Mouse (Mus musculus) adrenal gland, adult 8-10 months (tissue): ENCODE measurements around the gene Dab2. TPM values are rescaled to one million over a fixed set of nuclear protein-coding genes. Genes with fewer than 3 reads are reported as not detected.

ENCODE experiments used
- DNase-seq: peaks from one replicate; pipeline ENCODE4 v3.0.0; 2022
- total RNA-seq, 4 experiments: library from RNA; stranded (reverse); gene quantifications; 2 replicates each; pipeline ENCODE4 v1.2.4; 2022

Dab2 gene
- total RNA-seq: 100 to 1,000 TPM; 433 to 532 (median 460) TPM

GRCm38 (mm10) chr15:6299554-6299953 is at the start of gene Dab2:
Gene Dab2, plus strand, starts transcription at chr15:6299788.
- no peak for DNase-seq

GRCm38 (mm10) chr15:6253471-6253870 is 46.1 kb upstream of the Dab2 start:
- DNase-seq: no peak

- DNase-seq: no peak
Observed at GRCm38 (mm10) chr15:6254383-6254782, 45.2 kb upstream of the Dab2 start.

DNA sequence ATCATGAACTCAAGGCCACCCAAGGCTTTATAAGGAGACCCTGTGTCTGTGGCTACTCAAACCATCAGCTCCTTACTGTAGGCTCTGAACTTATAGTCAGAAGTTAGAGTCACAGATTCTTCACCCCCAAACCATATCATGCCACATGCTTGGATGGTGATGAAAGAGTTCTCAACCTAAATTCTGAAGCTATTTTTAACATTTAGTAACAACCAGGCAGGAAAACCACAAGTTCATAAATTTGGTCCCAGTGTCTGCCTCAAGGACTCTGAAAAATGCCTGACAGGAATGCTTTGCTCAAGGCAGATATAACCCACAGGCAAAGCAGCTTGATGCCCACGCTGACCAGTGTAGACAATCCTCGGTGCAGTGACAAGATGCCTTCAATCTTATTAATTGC is 42.5 kb upstream of the Dab2 start:
- DNase-seq: no peak

- DNase-seq: no peak
Observed at GRCm38 (mm10) chr15:6259957-6260740, 39.4 kb upstream of the Dab2 start.

- DNase-seq: no peak
Observed at GRCm38 (mm10) chr15:6260741-6261430, 38.7 kb upstream of the Dab2 start.

DNA sequence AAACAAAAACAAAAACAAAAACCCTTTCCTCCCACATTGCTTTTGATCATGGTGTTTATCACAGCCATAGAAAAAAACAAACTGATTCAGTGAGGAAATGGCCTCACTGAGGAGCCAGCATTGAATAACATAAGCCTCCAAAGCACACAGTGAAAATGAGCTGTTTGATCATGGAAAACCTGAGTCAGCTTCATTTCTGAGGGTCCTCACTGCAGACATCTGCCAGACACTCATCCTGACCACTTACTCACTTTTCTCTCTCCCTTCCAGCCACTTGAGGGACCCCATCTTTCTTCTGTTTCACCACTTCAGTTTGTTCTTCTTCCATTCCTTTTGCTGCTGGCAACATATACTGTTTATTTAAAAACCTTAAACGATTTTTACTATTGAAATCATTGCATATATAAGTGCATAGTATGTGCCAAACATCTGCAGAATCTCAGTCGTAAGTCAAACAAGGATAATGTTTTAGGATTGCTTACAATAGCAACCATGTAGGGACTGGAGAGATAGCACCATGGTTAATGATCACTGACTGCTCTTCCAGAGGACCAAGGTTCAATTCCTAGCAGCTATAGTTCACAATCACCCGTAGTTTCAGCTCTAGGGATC is 32.3 kb upstream of the Dab2 start:
- DNase-seq: no peak

DNA sequence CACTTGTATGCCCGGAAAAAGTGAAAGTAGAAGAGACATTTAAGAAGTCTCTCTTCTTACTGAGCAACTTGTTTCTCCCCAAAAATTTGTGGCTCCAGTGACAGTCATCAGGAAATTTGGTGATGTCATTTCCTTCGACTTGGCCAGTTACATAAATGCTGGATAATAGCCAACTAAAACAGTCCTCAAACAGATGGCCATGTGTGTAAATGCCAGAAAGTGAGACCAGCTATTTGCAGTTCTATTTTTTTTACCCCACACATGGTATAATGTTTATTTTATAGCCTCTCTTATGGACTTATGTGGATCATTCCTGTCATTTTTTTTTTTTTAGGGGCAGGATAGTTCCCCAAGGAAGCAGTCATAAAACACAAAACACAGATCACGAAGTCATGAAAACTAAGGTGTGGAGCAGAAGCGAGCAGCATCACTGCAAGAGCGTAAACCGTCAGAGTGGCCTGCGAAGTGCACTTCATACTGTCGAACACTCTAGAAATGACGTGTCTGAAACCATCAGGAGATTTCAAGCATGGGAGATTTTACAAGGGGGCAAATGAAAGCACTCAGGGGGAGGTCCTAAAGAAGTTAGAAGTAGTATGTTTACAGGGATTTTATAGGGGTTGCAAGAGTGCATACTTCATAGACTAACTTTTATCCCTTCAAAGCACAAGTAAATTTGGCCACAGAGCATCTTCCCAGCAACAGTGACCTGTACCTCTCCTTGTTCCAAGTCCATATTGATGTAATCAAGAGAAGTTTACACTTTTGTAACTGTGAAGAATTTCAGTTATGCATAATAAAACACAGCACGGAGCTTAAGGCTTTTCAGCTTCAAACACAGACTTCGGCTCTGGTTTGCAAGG is 20.8 kb upstream of the Dab2 start:
- DNase-seq: no peak

- DNase-seq: no peak
Observed at GRCm38 (mm10) chr15:6280021-6280451, 19.6 kb upstream of the Dab2 start.

DNA sequence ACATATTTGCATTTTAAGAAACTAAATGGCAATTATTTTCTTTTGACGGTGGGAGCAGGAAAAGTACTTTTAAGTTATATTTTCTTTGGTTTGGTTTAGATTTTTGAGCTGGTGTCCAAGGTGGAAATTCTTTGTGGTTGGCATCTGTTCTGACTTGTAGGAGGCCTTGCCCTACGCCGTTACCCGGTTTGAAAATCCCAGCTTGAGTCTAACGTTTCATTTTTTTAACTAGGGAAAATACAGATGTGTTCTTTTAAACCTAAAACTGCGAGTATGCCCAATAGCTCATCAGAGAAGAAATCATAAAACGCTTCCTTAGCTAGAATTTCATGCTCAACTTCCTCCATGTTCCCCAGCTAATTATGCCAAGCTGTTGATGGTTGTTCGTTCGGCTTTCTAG is 16.3 kb upstream of the Dab2 start:
- DNase-seq: no peak

GRCm38 (mm10) chr15:6296071-6296470 is 3.5 kb upstream of the Dab2 start:
- no peak for DNase-seq

GRCm38 (mm10) chr15:6298726-6299125 is 862 bp upstream of the Dab2 start:
- no peak for DNase-seq

DNA sequence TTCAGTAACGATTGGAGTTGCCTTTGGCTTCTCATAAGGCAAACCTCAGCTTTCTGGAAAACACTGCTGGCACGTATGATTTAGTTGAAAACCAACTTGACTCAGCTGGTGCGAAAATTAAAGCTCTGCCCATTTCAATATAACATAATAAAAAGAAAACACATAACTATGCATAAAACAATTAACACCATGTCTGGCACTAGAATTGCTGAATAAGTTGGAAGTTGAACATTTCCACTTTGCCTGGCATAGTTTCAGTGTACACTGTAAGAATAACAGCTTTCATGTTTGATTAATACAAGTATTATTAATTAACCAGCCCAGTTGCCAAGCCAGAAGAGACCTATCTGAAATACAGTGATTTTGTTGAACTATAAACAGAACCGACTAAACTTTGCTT is 2.6 kb downstream of the Dab2 start:
- no peak for DNase-seq

- DNase-seq: no peak
Observed at GRCm38 (mm10) chr15:6303822-6304221, 4.2 kb downstream of the Dab2 start.

GRCm38 (mm10) chr15:6309633-6310032 is 10.0 kb downstream of the Dab2 start:
- no peak for DNase-seq

DNA sequence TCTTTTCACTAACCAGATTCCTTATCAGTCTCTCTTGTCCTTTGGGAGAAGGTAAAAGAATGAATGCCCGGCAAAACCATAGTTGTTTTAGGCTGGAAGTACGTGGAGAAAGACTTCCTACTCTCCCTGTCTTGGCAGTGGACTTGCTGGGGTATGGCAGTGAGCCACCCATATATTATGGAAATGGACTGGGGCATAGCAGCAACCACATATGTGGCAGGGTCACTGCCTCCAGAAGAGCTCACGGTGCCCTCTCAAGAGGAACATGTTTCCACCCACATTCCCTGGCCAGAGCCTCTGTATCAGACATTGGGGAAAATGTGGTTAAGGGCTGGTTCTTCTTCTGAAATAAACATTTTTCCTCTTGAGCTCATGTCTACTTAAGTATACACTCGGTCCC is 10.8 kb downstream of the Dab2 start:
- DNase-seq: no peak

DNA sequence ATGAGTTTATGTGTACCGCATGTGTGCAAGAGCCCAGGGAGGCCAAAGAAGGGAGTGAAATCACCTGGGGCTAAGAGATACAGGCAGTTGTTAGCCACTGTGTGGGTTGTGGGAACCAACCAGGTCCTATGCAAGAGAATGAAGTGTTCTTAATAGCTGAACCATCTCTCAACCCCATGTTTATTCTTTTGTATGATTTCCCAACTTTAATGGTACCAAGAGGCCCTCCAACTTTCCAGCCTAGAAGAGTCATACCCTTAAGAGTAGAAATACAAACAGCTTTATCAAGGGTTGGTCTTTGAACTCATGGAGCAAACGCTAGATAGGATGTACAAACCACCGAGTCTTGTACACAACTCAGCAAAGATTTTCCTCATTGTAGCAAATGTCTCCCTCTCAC is 12.8 kb downstream of the Dab2 start:
- DNase-seq: no peak

DNA sequence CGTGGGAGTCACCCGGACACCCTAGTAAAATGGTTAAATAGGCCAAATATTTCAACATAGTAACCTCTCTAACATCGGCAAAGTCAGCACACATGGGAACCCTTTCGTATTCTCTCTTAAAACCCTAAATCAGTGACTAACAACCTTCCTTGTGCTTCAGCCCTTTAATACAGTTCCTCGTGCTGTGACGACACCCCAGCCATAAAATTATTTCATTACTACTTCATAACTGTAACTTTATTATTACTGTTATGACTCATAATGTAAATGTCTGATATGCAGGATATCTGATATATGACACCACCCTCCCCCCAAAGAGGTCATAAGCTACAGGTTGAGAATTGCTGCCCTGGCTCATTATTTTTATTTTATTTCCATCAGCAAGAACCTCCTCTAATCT is 19.8 kb downstream of the Dab2 start:
- no peak for DNase-seq

GRCm38 (mm10) chr15:6320501-6320900 is 20.9 kb downstream of the Dab2 start:
- no peak for DNase-seq

- DNase-seq: no peak
Observed at GRCm38 (mm10) chr15:6321263-6321662, 21.7 kb downstream of the Dab2 start.

DNA sequence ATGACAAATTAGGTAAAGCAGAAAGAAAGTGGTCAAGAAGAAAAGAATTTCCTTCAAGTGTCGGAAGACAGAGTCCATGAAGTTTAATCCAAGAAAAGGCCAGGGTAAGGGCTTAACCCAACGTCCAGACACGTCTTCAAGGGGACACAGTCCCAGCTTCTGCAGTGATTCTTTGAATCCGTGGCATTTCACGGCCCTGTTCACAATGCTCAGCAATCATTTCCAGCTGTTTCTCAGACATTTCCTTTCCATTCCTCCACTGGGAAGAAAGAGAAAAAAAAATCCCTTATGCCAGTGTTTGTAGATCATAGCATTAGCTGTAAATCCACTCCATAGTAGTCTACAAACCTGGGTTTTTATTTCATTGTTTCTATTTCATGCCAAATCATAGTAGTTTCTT is 22.7 kb downstream of the Dab2 start:
- no peak for DNase-seq

DNA sequence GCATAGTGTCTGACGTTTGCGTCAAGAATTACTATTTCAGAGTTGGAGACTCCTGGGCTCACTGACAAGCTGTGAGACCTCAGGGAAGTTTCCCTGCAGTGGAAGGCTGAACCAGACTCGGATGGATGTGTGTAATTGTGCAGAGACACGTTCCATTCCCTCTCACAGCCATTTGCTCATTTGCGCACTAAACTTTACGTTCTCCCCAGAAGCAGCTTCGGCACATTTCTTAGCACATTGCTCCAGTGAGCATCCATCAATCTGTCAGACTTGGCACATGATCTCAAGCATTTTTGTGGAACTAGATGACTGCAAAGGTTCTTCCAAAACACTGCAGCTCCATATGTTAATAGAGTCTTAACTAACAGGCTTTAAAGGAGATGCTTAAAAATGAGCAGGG is 24.0 kb downstream of the Dab2 start:
- no peak for DNase-seq

DNA sequence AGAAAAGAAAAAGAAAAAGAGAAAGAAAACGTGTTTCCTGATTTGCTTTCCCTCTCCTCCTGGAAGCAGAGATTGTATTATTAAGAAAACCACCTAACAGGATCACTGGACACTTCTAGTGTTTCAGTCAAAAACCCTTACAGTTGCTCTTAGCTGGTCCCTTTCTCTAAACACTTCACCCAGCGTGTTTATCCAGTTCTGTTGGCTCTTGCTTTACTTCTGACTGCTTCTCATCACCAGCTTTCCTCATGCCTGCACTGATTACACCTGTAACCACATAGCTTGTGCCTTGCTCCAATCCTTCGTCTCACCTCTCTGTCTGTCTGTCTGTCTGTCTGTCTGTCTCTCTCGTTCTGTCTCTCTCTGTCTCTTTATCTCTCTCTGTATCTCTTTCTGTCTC is 25.9 kb downstream of the Dab2 start:
- no peak for DNase-seq
